ENCODE assay signal across 10 mouse cellular contexts in genomic region chr9:40320405-40320804, GRCm38 (mm10). TPM values are rescaled to one million over a fixed set of nuclear protein-coding genes. Genes with fewer than 3 reads are reported as not detected.
DNase-seq lines count a peak whose midpoint lies in the region; ATAC-seq and TF ChIP-seq lines count a peak whose summit lies in the region.
"Had no signal": no experiment of that assay in that cellular context is flagged by ENCODE, and none has a peak within 500 bp of the region (broad histone marks: within the 10 kb centered on the region; RNA-seq: fewer than 3 reads in every experiment).

No protein-coding gene starts in this region.

- 0 out of 2 replicates have a peak overlapping the region, but pooled peaks have one; percentile 0 for H3K4me2 ChIP-seq in heart, embryonic 12.5 days
- no peak overlapping the region for H3K4me2 ChIP-seq in lung, postnatal 0 days (replicated peaks; ENCODE audit: low read depth, low read length)
- no peak overlapping the region for H3K4me2 ChIP-seq in hindbrain, postnatal 0 days (ENCODE audit: low read depth, low read length)
- H3K4me2 ChIP-seq in stomach, embryonic 14.5 days (replicated peaks; ENCODE audit: low read depth, low read length), result peak overlapping the region; percentile 28; the same call in 1 of the 2 replicates

- no peak overlapping the region for H3K4me3 ChIP-seq in heart, embryonic 12.5 days
- no peak overlapping the region for H3K4me3 ChIP-seq in lung, postnatal 0 days (ENCODE audit: low read depth, low read length)
- H3K4me3 ChIP-seq in hindbrain, postnatal 0 days (ENCODE audit: low read length), result no peak overlapping the region
- peak overlapping the region; percentile 8; the same call in 1 of the 2 replicates for H3K4me3 ChIP-seq in stomach, embryonic 14.5 days (ENCODE audit: low read depth, low read length)

- intact Hi-C loops in heart, postnatal 10 days (cut with DNase I), result no loop called here

- H3K9ac ChIP-seq in heart, embryonic 12.5 days, result no peak overlapping the region
- no peak overlapping the region for H3K9ac ChIP-seq in lung, postnatal 0 days (replicated peaks; ENCODE audit: low read depth)
- H3K9ac ChIP-seq in hindbrain, postnatal 0 days (replicated peaks; ENCODE audit: low read length), result no peak overlapping the region
- no peak overlapping the region for H3K9ac ChIP-seq in stomach, embryonic 14.5 days (replicated peaks; ENCODE audit: low read depth, low read length)

- no peak for ATAC-seq in heart, embryonic 12.5 days (ENCODE audit: insufficient number of reproducible peaks, low FRiP score)
- ATAC-seq in lung, postnatal 0 days, result no peak
- no peak for ATAC-seq in hindbrain, postnatal 0 days
- ATAC-seq in stomach, embryonic 14.5 days (ENCODE audit: insufficient number of reproducible peaks, insufficient read depth, low FRiP score, low read depth), result no peak

- DNase-seq in heart, postnatal 10 days, result no peak
- DNase-seq in lung, postnatal 0 days (ENCODE audit: low spot score), result no peak
- no peak for DNase-seq in lung, adult 18-20 months
- no peak for DNase-seq in hindbrain, postnatal 0 days (ENCODE audit: low spot score)
- no peak for DNase-seq in layer of hippocampus, postnatal 10 days (ENCODE audit: low spot score in 2 of 2)
- DNase-seq in B cell, adult 2 months, result no peak
- DNase-seq: midbrain, embryonic 14.5 days; thymus, postnatal 25 days had no signal

- peak overlapping the region; percentile 35; the same call in 1 of the 2 replicates for H3K27ac ChIP-seq in heart, embryonic 12.5 days (ENCODE audit: poor library complexity, severe bottlenecking)
- peak overlapping the region; percentile 69 for H3K27ac ChIP-seq in lung, postnatal 0 days (ENCODE audit: low read length)
- peak overlapping the region; percentile 70 for H3K27ac ChIP-seq in hindbrain, postnatal 0 days
- peak overlapping the region; percentile 77 for H3K27ac ChIP-seq in stomach, embryonic 14.5 days (ENCODE audit: low read length)

- H3K36me3 ChIP-seq in heart, embryonic 12.5 days, result peaks cover 7% of the 10 kb centered on the region
- no peaks in the 10 kb centered on the region for H3K36me3 ChIP-seq in lung, postnatal 0 days (ENCODE audit: insufficient read depth, low read length)
- peaks cover 20% of the 10 kb centered on the region for H3K36me3 ChIP-seq in hindbrain, postnatal 0 days (ENCODE audit: insufficient read depth, low read length)
- H3K36me3 ChIP-seq in stomach, embryonic 14.5 days (ENCODE audit: control insufficient read depth, insufficient read depth, low read length), result no peaks in the 10 kb centered on the region

- 80% methylated on average over 8 of the region's 8 CpGs for WGBS in heart, embryonic 12.5 days
- WGBS in lung, postnatal 0 days, result 80% methylated on average over 8 of the region's 8 CpGs
- 80% methylated on average over 8 of the region's 8 CpGs for WGBS in hindbrain, postnatal 0 days
- 79% methylated on average over 8 of the region's 8 CpGs for WGBS in stomach, embryonic 14.5 days

- no peaks in the 10 kb centered on the region for H3K27me3 ChIP-seq in heart, embryonic 12.5 days (replicated peaks)
- H3K27me3 ChIP-seq in lung, postnatal 0 days (replicated peaks; ENCODE audit: insufficient read depth, low read length), result no peaks in the 10 kb centered on the region
- no peaks in the 10 kb centered on the region for H3K27me3 ChIP-seq in hindbrain, postnatal 0 days (ENCODE audit: insufficient read depth, low read length)
- no peaks in the 10 kb centered on the region for H3K27me3 ChIP-seq in stomach, embryonic 14.5 days (ENCODE audit: control insufficient read depth, insufficient read depth, low read length)

- no peaks in the 10 kb centered on the region for H3K9me3 ChIP-seq in heart, embryonic 12.5 days (replicated peaks)
- no peaks in the 10 kb centered on the region for H3K9me3 ChIP-seq in lung, postnatal 0 days (ENCODE audit: low read length)
- H3K9me3 ChIP-seq in hindbrain, postnatal 0 days (ENCODE audit: low read length), result no peaks in the 10 kb centered on the region
- no peaks in the 10 kb centered on the region for H3K9me3 ChIP-seq in stomach, embryonic 14.5 days (ENCODE audit: control insufficient read depth, low read depth, low read length)

- no peak; the same call in 1 of the 2 replicates for TF ChIP-seq CTCF in lung, postnatal 0 days (IDR thresholded peaks at IDR 0.05)
- TF ChIP-seq CTCF in hindbrain, postnatal 0 days (IDR thresholded peaks at IDR 0.05; ENCODE audit: low read depth), result no peak

- peaks cover 49% of the 10 kb centered on the region for H3K4me1 ChIP-seq in heart, embryonic 12.5 days (replicated peaks)
- H3K4me1 ChIP-seq in lung, postnatal 0 days (ENCODE audit: insufficient read depth, low read depth, low read length), result peaks cover 16% of the 10 kb centered on the region; the same call in 1 of the 2 replicates
- H3K4me1 ChIP-seq in hindbrain, postnatal 0 days (ENCODE audit: insufficient read depth, low read length), result 0 out of 2 replicates have a peak, but pooled peaks cover 8% of the 10 kb centered on the region
- 0 out of 2 replicates have a peak, but pooled peaks cover 11% of the 10 kb centered on the region for H3K4me1 ChIP-seq in stomach, embryonic 14.5 days (ENCODE audit: control insufficient read depth, insufficient read depth, low read length)

- no peak for TF ChIP-seq EP300 in lung, postnatal 0 days (IDR thresholded peaks at IDR 0.05)

RNA-seq across cellular contexts. Expression of gene Scn3b, which starts 51.4 kb away (rescaled TPM):
- 0.35 and 0.61 TPM in 2 replicates for polyA plus RNA-seq in heart, embryonic 12.5 days (2016; fragmentation: Nextera tagmentation; extraction: Ambion mirVana)
- total RNA-seq in heart, postnatal 10 days (2021), result 1 to 10 TPM; 1.3 to 2.1 TPM
- 37.6 and 46.9 TPM in 2 replicates for polyA plus RNA-seq in lung, postnatal 0 days (2015; fragmentation: Nextera tagmentation; extraction: Ambion mirVana)
- 154 and 159 TPM in 2 replicates for total RNA-seq in hindbrain, postnatal 0 days (2014; rRNA removed)
- polyA plus RNA-seq in hindbrain, postnatal 0 days (2015; fragmentation: Nextera tagmentation; extraction: Ambion mirVana), result 94.5 and 109 TPM in 2 replicates
- polyA plus RNA-seq in stomach, embryonic 14.5 days (2014; fragmentation: Nextera tagmentation; extraction: Ambion mirVana), result 7.9 and 8.0 TPM in 2 replicates
- total RNA-seq in layer of hippocampus, postnatal 10 days (2021), result 100 to 1,000 TPM; 205 to 209 TPM

Comparison
In these comparisons a context has a peak if more than half of its experiments do, and no peak if none do; other contexts are left out.
1. H3K4me2 ChIP-seq: peak in heart, embryonic 12.5 days (single experiment) and stomach, embryonic 14.5 days (single experiment); none in lung, postnatal 0 days (single experiment) and hindbrain, postnatal 0 days (single experiment).
2. Peak in every context shown above with its lines, with median percentiles within 50 percentile points of each other: H3K27ac ChIP-seq.